Mouse (Mus musculus): ENCODE data around the gene Atf3. TPM values are rescaled to one million over a fixed set of nuclear protein-coding genes. Genes with fewer than 3 reads are reported as not detected.

Atf3 gene
- polyA plus RNA-seq, 1 experiment from 2014 or later: 6.5 TPM

DNA sequence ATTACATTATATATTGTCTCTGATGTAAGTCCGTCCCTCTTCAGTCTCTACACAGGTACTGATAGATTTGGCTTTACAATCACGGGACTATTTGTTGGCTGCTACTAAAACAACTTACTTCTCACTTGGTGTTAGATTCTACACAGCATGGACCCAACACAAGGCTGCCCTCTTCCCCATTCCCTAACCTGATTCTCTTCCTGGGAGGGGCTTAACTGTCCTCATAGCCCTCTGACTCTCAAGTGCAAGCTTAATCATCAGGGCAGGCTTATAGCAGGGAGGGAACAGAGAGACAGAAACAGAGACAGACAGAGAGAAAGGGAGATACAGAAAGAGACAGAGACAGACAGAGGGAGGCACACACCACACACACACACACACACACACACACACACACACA is 86.1 kb downstream of the Atf3 start:
- Histone ChIP-seq H3K9ac (ENCODE audit: low read length) (no peak overlapping the region), H3K27me3 (ENCODE audit: control insufficient read depth, insufficient read depth, low read length) (no peaks in the 10 kb centered on the region), H3K27ac (replicated peaks) (no peak overlapping the region), H3K4me2 (replicated peaks; ENCODE audit: low read depth) (no peak overlapping the region), H3K4me1 (replicated peaks; ENCODE audit: control insufficient read depth, insufficient read depth) (no peaks in the 10 kb centered on the region), H3K9me3 (ENCODE audit: control insufficient read depth, low read length) (no peaks in the 10 kb centered on the region), H3K4me3 (ENCODE audit: low read depth, low read length) (no peak overlapping the region), H3K36me3 (ENCODE audit: control insufficient read depth, insufficient read depth, low read length) (no peaks in the 10 kb centered on the region)
- no peak for TF ChIP-seq EP300 (optimal IDR thresholded peaks at IDR 0.05)
- no peak for TF ChIP-seq CTCF (IDR thresholded peaks at IDR 0.05; ENCODE audit: low read depth)
- 84% methylated on average over 2 of the region's 2 CpGs for WGBS
- DNase-seq (ENCODE audit: low spot score) (no peak), ATAC-seq (ENCODE audit: low FRiP score, low TSS enrichment) (no peak)

- H3K27ac ChIP-seq (replicated peaks): no peak overlapping the region
- WGBS: 13% methylated on average over 38 of the region's 38 CpGs
- no peaks in the 10 kb centered on the region for H3K27me3 ChIP-seq (ENCODE audit: control insufficient read depth, insufficient read depth, low read length)
- ATAC-seq (ENCODE audit: low FRiP score, low TSS enrichment) (peak; percentile 87), DNase-seq (ENCODE audit: low spot score) (peak; percentile 83)
- H3K4me1 ChIP-seq (replicated peaks; ENCODE audit: control insufficient read depth, insufficient read depth): no peaks in the 10 kb centered on the region
- no peaks in the 10 kb centered on the region for H3K36me3 ChIP-seq (ENCODE audit: control insufficient read depth, insufficient read depth, low read length)
- H3K4me2 ChIP-seq (replicated peaks; ENCODE audit: low read depth): peak overlapping the region; percentile 48
- no peaks in the 10 kb centered on the region for H3K9me3 ChIP-seq (ENCODE audit: control insufficient read depth, low read length)
- peak overlapping the region; percentile 28; the same call in 1 of the 2 replicates for H3K4me3 ChIP-seq (ENCODE audit: low read depth, low read length)
- TF ChIP-seq EP300 (optimal IDR thresholded peaks at IDR 0.05): no peak
- TF ChIP-seq CTCF (IDR thresholded peaks at IDR 0.05; ENCODE audit: low read depth): peak; percentile 84
- H3K9ac ChIP-seq (ENCODE audit: low read length): 0 out of 2 replicates have a peak overlapping the region, but pooled peaks have one; percentile 43
These were observed 91.8 kb downstream of the Atf3 start for GRCm38 (mm10) chr1:191125811-191126638.

GRCm38 (mm10) chr1:191124288-191124687 is 93.6 kb downstream of the Atf3 start:
- no peaks in the 10 kb centered on the region for H3K36me3 ChIP-seq (ENCODE audit: control insufficient read depth, insufficient read depth, low read length)
- no peak for DNase-seq (ENCODE audit: low spot score)

GRCm38 (mm10) chr1:191123696-191124095 is 94.1 kb downstream of the Atf3 start:
- H3K4me1 ChIP-seq (replicated peaks; ENCODE audit: control insufficient read depth, insufficient read depth): no peaks in the 10 kb centered on the region
- no peak overlapping the region for H3K4me2 ChIP-seq (replicated peaks; ENCODE audit: low read depth)
- no peak for ATAC-seq (ENCODE audit: low FRiP score, low TSS enrichment)
- H3K27ac ChIP-seq (replicated peaks): no peak overlapping the region
- no peak for DNase-seq (ENCODE audit: low spot score)
- 71% methylated on average over 2 of the region's 2 CpGs for WGBS
- no peak overlapping the region for H3K9ac ChIP-seq (ENCODE audit: low read length)
- H3K4me3 ChIP-seq (ENCODE audit: low read depth, low read length): no peak overlapping the region
- H3K36me3 ChIP-seq (ENCODE audit: control insufficient read depth, insufficient read depth, low read length): no peaks in the 10 kb centered on the region
- H3K27me3 ChIP-seq (ENCODE audit: control insufficient read depth, insufficient read depth, low read length): no peaks in the 10 kb centered on the region
- TF ChIP-seq EP300 (optimal IDR thresholded peaks at IDR 0.05) (no peak), CTCF (IDR thresholded peaks at IDR 0.05; ENCODE audit: low read depth) (no peak)
- H3K9me3 ChIP-seq (ENCODE audit: control insufficient read depth, low read length): no peaks in the 10 kb centered on the region

More at GRCm38 (mm10) chr1:191124288-191124687, 93.6 kb downstream of the Atf3 start:
- H3K27me3 ChIP-seq (ENCODE audit: control insufficient read depth, insufficient read depth, low read length): no peaks in the 10 kb centered on the region
- H3K27ac ChIP-seq (replicated peaks): no peak overlapping the region
- H3K4me3 ChIP-seq (ENCODE audit: low read depth, low read length): no peak overlapping the region
- H3K9ac ChIP-seq (ENCODE audit: low read length): no peak overlapping the region
- no peak for ATAC-seq (ENCODE audit: low FRiP score, low TSS enrichment)
- H3K9me3 ChIP-seq (ENCODE audit: control insufficient read depth, low read length): no peaks in the 10 kb centered on the region
- 65% methylated on average over 4 of the region's 4 CpGs for WGBS
- TF ChIP-seq EP300 (optimal IDR thresholded peaks at IDR 0.05) (no peak), CTCF (IDR thresholded peaks at IDR 0.05; ENCODE audit: low read depth) (no peak)
- H3K4me2 ChIP-seq (replicated peaks; ENCODE audit: low read depth): no peak overlapping the region
- H3K4me1 ChIP-seq (replicated peaks; ENCODE audit: control insufficient read depth, insufficient read depth): no peaks in the 10 kb centered on the region

GRCm38 (mm10) chr1:191122744-191123143 is 95.1 kb downstream of the Atf3 start:
- no peak for ATAC-seq (ENCODE audit: low FRiP score, low TSS enrichment)
- no peaks in the 10 kb centered on the region for H3K4me1 ChIP-seq (replicated peaks; ENCODE audit: control insufficient read depth, insufficient read depth)
- H3K36me3 ChIP-seq (ENCODE audit: control insufficient read depth, insufficient read depth, low read length): no peaks in the 10 kb centered on the region
- WGBS: 45% methylated on average over 3 of the region's 3 CpGs
- TF ChIP-seq EP300 (optimal IDR thresholded peaks at IDR 0.05): no peak
- no peak for TF ChIP-seq CTCF (IDR thresholded peaks at IDR 0.05; ENCODE audit: low read depth)
- no peak overlapping the region for H3K9ac ChIP-seq (ENCODE audit: low read length)
- H3K4me2 ChIP-seq (replicated peaks; ENCODE audit: low read depth): no peak overlapping the region
- H3K27ac ChIP-seq (replicated peaks): no peak overlapping the region
- no peak overlapping the region for H3K4me3 ChIP-seq (ENCODE audit: low read depth, low read length)
- no peaks in the 10 kb centered on the region for H3K9me3 ChIP-seq (ENCODE audit: control insufficient read depth, low read length)
- no peaks in the 10 kb centered on the region for H3K27me3 ChIP-seq (ENCODE audit: control insufficient read depth, insufficient read depth, low read length)
- DNase-seq (ENCODE audit: low spot score): no peak

Other genes with a start within 250 kb of the Atf3 start
- 3.8 and 4.2 TPM in 2 replicates for gene Vash2, start 238.7 kb downstream of the Atf3 start, polyA plus RNA-seq (2015; fragmentation: Nextera tagmentation; extraction: Ambion mirVana)
- gene Flvcr1, start 191.9 kb downstream of the Atf3 start, polyA plus RNA-seq (2015; fragmentation: Nextera tagmentation; extraction: Ambion mirVana): 2.9 and 3.2 TPM in 2 replicates
- not detected in 2 replicates for gene Spata45, start 181.4 kb downstream of the Atf3 start, polyA plus RNA-seq (2015; fragmentation: Nextera tagmentation; extraction: Ambion mirVana)
- 8.9 and 11.7 TPM in 2 replicates for gene Tatdn3, start 155.1 kb downstream of the Atf3 start, polyA plus RNA-seq (2015; fragmentation: Nextera tagmentation; extraction: Ambion mirVana)
- gene Nsl1, start 155.0 kb downstream of the Atf3 start, polyA plus RNA-seq (2015; fragmentation: Nextera tagmentation; extraction: Ambion mirVana): 3.5 and 5.2 TPM in 2 replicates
- 5.0 and 5.7 TPM in 2 replicates for gene Batf3, start 120.2 kb downstream of the Atf3 start, polyA plus RNA-seq (2015; fragmentation: Nextera tagmentation; extraction: Ambion mirVana)
- gene Fam71a, start 53.2 kb downstream of the Atf3 start, polyA plus RNA-seq (2015; fragmentation: Nextera tagmentation; extraction: Ambion mirVana): 0.04 TPM in 1 of 2 replicates, not detected in the other
- gene Nenf, start 100.2 kb upstream of the Atf3 start, polyA plus RNA-seq (2015; fragmentation: Nextera tagmentation; extraction: Ambion mirVana): 117 and 120 TPM in 2 replicates
- gene Tmem206, start 107.9 kb upstream of the Atf3 start, polyA plus RNA-seq (2015; fragmentation: Nextera tagmentation; extraction: Ambion mirVana): 6.7 and 6.8 TPM in 2 replicates
- gene Ppp2r5a, start 185.2 kb upstream of the Atf3 start, polyA plus RNA-seq (2015; fragmentation: Nextera tagmentation; extraction: Ambion mirVana): 28.4 and 32.9 TPM in 2 replicates